Mouse (Mus musculus): Measurements from ENCODE around the gene Gli2. TPM values are rescaled to one million over a fixed set of nuclear protein-coding genes. Genes with fewer than 3 reads are reported as not detected.

The Gli2 gene
- total and polyA plus RNA-seq, 3 experiments = 0.11 TPM; not detected in 2

DNA sequence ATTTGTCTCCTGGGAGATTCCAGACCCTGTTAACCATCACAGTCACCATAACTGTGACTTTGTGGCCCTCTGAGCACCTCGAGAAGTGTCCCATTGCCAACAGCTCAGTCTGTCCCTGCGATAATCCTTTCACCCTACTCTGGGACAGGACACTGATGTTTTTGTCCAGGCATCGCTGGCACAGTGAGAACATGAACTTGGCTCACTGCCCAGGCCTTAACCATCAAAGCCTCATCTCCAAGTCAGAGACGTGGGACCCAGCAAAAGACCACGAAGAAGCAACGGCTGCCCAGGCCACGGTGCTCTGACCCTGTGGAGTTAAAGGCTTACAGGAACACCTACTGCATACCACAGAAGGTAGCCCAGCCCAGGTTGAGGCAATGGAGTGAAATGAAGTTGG, 72.8 kb downstream of the Gli2 start:
- ATAC-seq (ENCODE audit: extremely low read depth, insufficient number of reproducible peaks, low FRiP score, poor library complexity, severe bottlenecking) (no peak), DNase-seq (ENCODE audit: low spot score) (no peak)
- Histone ChIP-seq H3K9me3 (replicated peaks) (peaks cover 95% of the 10 kb centered on the region), H3K4me3 (ENCODE audit: low read depth, low read length) (no peak overlapping the region), H3K4me1 (ENCODE audit: insufficient read depth, low read depth, low read length) (no peaks in the 10 kb centered on the region), H3K27me3 (ENCODE audit: insufficient read depth, low read length) (no peaks in the 10 kb centered on the region), H3K36me3 (replicated peaks) (no peaks in the 10 kb centered on the region)
- TF ChIP-seq GATA1 (IDR thresholded peaks at IDR 0.05; ENCODE audit: borderline replicate concordance, low read length) = no peak
- no peak for TF ChIP-seq GATA2 (IDR thresholded peaks at IDR 0.05; ENCODE audit: borderline replicate concordance, low read depth, low read length)
- TF ChIP-seq TAL1 (conservative IDR thresholded peaks at IDR 0.05; ENCODE audit: low read depth, low read length) = no peak
- no peak for TF ChIP-seq POLR2AphosphoS5 (IDR thresholded peaks at IDR 0.05; ENCODE audit: insufficient replicate concordance, low read depth, low read length)
- no peak for TF ChIP-seq CTCF (IDR thresholded peaks at IDR 0.05; ENCODE audit: low read depth, low read length)

DNA sequence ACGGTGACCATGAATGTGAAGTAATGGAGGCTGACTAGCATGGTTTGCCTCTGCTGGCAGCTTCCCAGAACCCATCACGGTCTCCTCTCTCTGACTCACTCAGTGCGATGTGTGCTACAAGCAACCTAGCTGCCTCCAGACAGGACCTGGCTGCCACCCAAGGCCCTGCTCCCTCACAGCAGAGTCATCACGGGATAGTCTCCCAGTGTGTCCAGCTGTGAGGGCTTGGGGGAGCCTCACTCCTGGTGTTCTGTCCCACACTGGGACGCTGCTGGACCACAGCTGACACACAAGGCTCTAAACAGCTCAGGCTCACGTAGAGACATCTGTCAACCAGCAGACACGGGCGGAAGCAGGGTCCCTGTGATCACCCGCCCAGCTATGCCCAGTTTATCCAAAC, 76.8 kb downstream of the Gli2 start:
- TF ChIP-seq CTCF (IDR thresholded peaks at IDR 0.05; ENCODE audit: low read depth, low read length) (no peak), GATA1 (IDR thresholded peaks at IDR 0.05; ENCODE audit: borderline replicate concordance, low read length) (no peak), TAL1 (conservative IDR thresholded peaks at IDR 0.05; ENCODE audit: low read depth, low read length) (no peak), GATA2 (IDR thresholded peaks at IDR 0.05; ENCODE audit: borderline replicate concordance, low read depth, low read length) (no peak), POLR2AphosphoS5 (IDR thresholded peaks at IDR 0.05; ENCODE audit: insufficient replicate concordance, low read depth, low read length) (no peak)
- no peaks in the 10 kb centered on the region for H3K36me3 ChIP-seq (replicated peaks)
- peaks cover 94% of the 10 kb centered on the region for H3K9me3 ChIP-seq (replicated peaks)
- DNase-seq (ENCODE audit: low spot score) (no peak), ATAC-seq (ENCODE audit: extremely low read depth, insufficient number of reproducible peaks, low FRiP score, poor library complexity, severe bottlenecking) (no peak)
- no peaks in the 10 kb centered on the region for H3K4me1 ChIP-seq (ENCODE audit: insufficient read depth, low read depth, low read length)
- H3K27me3 ChIP-seq (ENCODE audit: insufficient read depth, low read length) = no peaks in the 10 kb centered on the region
- no peak overlapping the region for H3K4me3 ChIP-seq (ENCODE audit: low read depth, low read length)

DNA sequence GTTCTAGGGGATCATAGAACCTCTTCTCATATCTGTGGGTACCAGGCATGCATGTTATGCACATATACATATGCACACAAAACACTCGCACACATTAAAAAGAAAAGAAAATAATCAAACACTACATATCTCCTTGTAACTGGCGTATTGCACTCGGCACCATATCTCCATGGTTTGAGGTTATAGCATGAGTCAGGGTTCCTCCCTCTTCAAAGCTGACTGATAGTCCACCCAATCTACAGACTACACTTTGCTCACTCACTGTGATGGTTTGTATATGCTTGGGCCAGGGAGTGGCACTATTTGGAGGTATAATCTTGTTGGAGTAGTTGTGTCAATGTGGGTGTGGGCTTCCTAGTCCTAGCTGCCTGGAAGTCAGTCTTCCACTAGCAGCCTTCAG, 78.0 kb downstream of the Gli2 start:
- ATAC-seq (ENCODE audit: extremely low read depth, insufficient number of reproducible peaks, low FRiP score, poor library complexity, severe bottlenecking) (no peak), DNase-seq (ENCODE audit: low spot score) (no peak)
- TF ChIP-seq GATA1 (IDR thresholded peaks at IDR 0.05; ENCODE audit: borderline replicate concordance, low read length) = no peak
- TF ChIP-seq GATA2 (IDR thresholded peaks at IDR 0.05; ENCODE audit: borderline replicate concordance, low read depth, low read length) = no peak
- no peak for TF ChIP-seq CTCF (IDR thresholded peaks at IDR 0.05; ENCODE audit: low read depth, low read length)
- no peak for TF ChIP-seq POLR2AphosphoS5 (IDR thresholded peaks at IDR 0.05; ENCODE audit: insufficient replicate concordance, low read depth, low read length)
- TF ChIP-seq TAL1 (conservative IDR thresholded peaks at IDR 0.05; ENCODE audit: low read depth, low read length) = no peak
- no peaks in the 10 kb centered on the region for H3K36me3 ChIP-seq (replicated peaks)
- peaks cover 93% of the 10 kb centered on the region for H3K9me3 ChIP-seq (replicated peaks)
- H3K4me3 ChIP-seq (ENCODE audit: low read depth, low read length) = no peak overlapping the region
- H3K4me1 ChIP-seq (ENCODE audit: insufficient read depth, low read depth, low read length) = no peaks in the 10 kb centered on the region
- no peaks in the 10 kb centered on the region for H3K27me3 ChIP-seq (ENCODE audit: insufficient read depth, low read length)

DNA sequence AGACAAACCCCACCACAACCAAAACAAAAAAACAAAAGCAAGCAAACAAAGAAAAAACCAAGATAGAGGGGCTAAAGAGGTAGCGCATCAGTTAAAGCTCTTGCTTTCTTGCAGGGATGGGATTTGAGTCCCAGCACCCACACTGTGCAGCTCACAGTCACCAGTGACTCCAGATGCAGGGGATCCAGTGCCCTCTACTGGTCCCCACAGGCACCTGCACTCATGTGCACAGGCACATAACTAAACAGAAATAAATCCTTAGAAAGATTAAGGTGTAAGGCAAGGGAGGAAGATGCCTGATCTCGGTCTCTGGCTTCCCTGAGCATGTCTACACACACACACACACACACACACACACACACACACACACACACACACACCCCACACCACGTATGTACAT, 83.4 kb downstream of the Gli2 start:
- H3K9me3 ChIP-seq (replicated peaks) = peaks cover 81% of the 10 kb centered on the region
- no peaks in the 10 kb centered on the region for H3K4me1 ChIP-seq (ENCODE audit: insufficient read depth, low read depth, low read length)
- H3K4me3 ChIP-seq (ENCODE audit: low read depth, low read length) = no peak overlapping the region
- no peak for ATAC-seq (ENCODE audit: extremely low read depth, insufficient number of reproducible peaks, low FRiP score, poor library complexity, severe bottlenecking)
- no peak for DNase-seq (ENCODE audit: low spot score)
- no peaks in the 10 kb centered on the region for H3K27me3 ChIP-seq (ENCODE audit: insufficient read depth, low read length)
- no peak for TF ChIP-seq TAL1 (conservative IDR thresholded peaks at IDR 0.05; ENCODE audit: low read depth, low read length)
- no peak for TF ChIP-seq GATA2 (IDR thresholded peaks at IDR 0.05; ENCODE audit: borderline replicate concordance, low read depth, low read length)
- TF ChIP-seq CTCF (IDR thresholded peaks at IDR 0.05; ENCODE audit: low read depth, low read length) = no peak
- TF ChIP-seq GATA1 (IDR thresholded peaks at IDR 0.05; ENCODE audit: borderline replicate concordance, low read length) = no peak
- TF ChIP-seq POLR2AphosphoS5 (IDR thresholded peaks at IDR 0.05; ENCODE audit: insufficient replicate concordance, low read depth, low read length) = no peak
- no peaks in the 10 kb centered on the region for H3K36me3 ChIP-seq (replicated peaks)

DNA sequence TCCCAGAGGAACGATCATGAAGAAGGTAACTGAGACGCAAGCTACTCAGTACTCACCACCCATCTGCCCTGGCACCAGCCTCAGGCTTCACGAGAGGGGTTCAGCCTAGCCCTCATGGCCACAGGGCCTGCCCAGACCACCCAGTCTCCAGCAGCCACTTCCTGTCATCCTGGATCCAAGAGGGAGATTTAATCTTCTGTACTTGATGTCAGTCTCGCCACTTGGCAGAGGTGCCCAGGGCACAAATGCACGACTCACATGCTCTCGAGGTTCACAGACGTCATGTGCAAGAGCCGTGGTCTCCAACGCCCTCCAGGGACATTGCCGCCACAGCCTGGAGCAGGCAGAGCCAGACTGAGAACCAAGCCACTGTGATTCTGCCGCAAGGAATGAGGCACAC, 84.0 kb downstream of the Gli2 start:
- no peaks in the 10 kb centered on the region for H3K4me1 ChIP-seq (ENCODE audit: insufficient read depth, low read depth, low read length)
- H3K4me3 ChIP-seq (ENCODE audit: low read depth, low read length) = no peak overlapping the region; the same call in 1 of the 2 replicates
- peaks cover 82% of the 10 kb centered on the region for H3K9me3 ChIP-seq (replicated peaks)
- no peaks in the 10 kb centered on the region for H3K27me3 ChIP-seq (ENCODE audit: insufficient read depth, low read length)
- no peaks in the 10 kb centered on the region for H3K36me3 ChIP-seq (replicated peaks)
- ATAC-seq (ENCODE audit: extremely low read depth, insufficient number of reproducible peaks, low FRiP score, poor library complexity, severe bottlenecking) = no peak
- TF ChIP-seq TAL1 (conservative IDR thresholded peaks at IDR 0.05; ENCODE audit: low read depth, low read length) (no peak), CTCF (IDR thresholded peaks at IDR 0.05; ENCODE audit: low read depth, low read length) (no peak), GATA1 (IDR thresholded peaks at IDR 0.05; ENCODE audit: borderline replicate concordance, low read length) (no peak), GATA2 (IDR thresholded peaks at IDR 0.05; ENCODE audit: borderline replicate concordance, low read depth, low read length) (no peak), POLR2AphosphoS5 (IDR thresholded peaks at IDR 0.05; ENCODE audit: insufficient replicate concordance, low read depth, low read length) (no peak)
- no peak for DNase-seq (ENCODE audit: low spot score)

DNA sequence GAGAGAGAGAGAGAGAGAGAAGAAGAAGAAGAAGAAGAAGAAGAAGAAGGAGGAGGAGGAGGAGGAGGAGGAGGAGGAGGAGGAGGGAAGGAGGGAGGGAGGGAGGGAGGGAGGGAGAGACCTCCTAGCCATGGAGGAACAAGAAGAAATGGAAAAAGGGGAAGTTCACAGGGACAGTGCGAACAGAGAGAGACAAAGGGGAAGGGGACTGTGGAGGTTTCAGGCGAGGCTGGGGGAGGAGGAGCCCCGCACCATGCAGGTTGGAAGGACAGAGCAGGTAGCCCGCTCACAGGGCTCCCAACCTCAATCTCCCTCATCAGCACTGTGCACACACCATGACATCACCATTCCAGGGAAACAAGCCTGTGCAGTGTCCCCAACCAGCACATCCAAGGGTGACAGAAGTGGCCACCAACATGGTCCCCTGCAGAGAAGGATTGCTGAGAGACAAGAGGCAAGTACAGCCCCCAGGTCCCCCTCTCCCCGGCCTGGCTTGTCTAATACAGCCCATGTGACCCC, 84.7 kb downstream of the Gli2 start:
- ATAC-seq (ENCODE audit: extremely low read depth, insufficient number of reproducible peaks, low FRiP score, poor library complexity, severe bottlenecking) (no peak), DNase-seq (ENCODE audit: low spot score) (no peak)
- Histone ChIP-seq H3K36me3 (replicated peaks) (no peaks in the 10 kb centered on the region), H3K9me3 (replicated peaks) (peaks cover 83% of the 10 kb centered on the region), H3K27me3 (ENCODE audit: insufficient read depth, low read length) (no peaks in the 10 kb centered on the region), H3K4me3 (ENCODE audit: low read depth, low read length) (no peak overlapping the region), H3K4me1 (ENCODE audit: insufficient read depth, low read depth, low read length) (no peaks in the 10 kb centered on the region)
- TF ChIP-seq GATA1 (IDR thresholded peaks at IDR 0.05; ENCODE audit: borderline replicate concordance, low read length) = no peak
- TF ChIP-seq GATA2 (IDR thresholded peaks at IDR 0.05; ENCODE audit: borderline replicate concordance, low read depth, low read length) = no peak
- no peak for TF ChIP-seq POLR2AphosphoS5 (IDR thresholded peaks at IDR 0.05; ENCODE audit: insufficient replicate concordance, low read depth, low read length)
- TF ChIP-seq CTCF (IDR thresholded peaks at IDR 0.05; ENCODE audit: low read depth, low read length) = no peak
- no peak for TF ChIP-seq TAL1 (conservative IDR thresholded peaks at IDR 0.05; ENCODE audit: low read depth, low read length)
